Mouse (Mus musculus): ENCODE results near the gene Usp2. TPM values are rescaled to one million over a fixed set of nuclear protein-coding genes. Genes with fewer than 3 reads are reported as not detected.

Gene Usp2
- total and polyA plus RNA-seq, 3 experiments = 73.8 to 206 (median 75.8) TPM

DNA sequence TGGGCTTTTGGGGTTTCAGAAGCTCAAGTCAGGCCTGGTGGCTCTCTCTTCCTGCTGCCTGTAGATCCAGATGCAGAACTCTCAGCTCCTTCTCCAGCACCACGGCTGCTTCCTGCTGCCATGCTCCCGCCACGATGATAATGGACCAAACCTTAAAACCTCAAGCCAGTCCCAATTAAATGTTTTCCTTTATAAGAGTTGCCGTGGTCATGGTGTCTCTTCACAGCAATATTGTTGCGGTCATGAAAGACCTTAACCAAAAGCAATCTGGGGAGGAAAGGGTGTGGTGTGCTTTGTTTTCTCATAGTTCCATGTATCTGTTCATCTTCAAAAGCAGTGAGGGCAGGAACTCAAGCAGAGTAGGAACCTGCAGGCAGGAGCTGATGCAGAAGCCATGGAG is 29.7 kb upstream of the Usp2 start:
- TF ChIP-seq POLR2A (IDR thresholded peaks at IDR 0.05; ENCODE audit: insufficient read depth, low read depth, low read length) = no peak
- TF ChIP-seq CTCF (IDR thresholded peaks at IDR 0.05) = no peak
- TF ChIP-seq EP300 (IDR thresholded peaks at IDR 0.05; ENCODE audit: insufficient read depth, low read depth, low read length) = no peak
- intact Hi-C loops (cut with DNase I) = no loop called here
- DNase-seq = no peak
- Histone ChIP-seq H3K9ac (ENCODE audit: low read depth, low read length) (no peak overlapping the region), H3K36me3 (ENCODE audit: control insufficient read depth, insufficient read depth, low read length) (no peaks in the 10 kb centered on the region), H3K27me3 (ENCODE audit: control insufficient read depth, insufficient read depth, low read length) (no peaks in the 10 kb centered on the region), H3K79me2 (replicated peaks; ENCODE audit: control insufficient read depth, insufficient read depth, low read length) (no peaks in the 10 kb centered on the region), H3K27ac (no peak overlapping the region), H3K4me1 (ENCODE audit: control insufficient read depth, insufficient read depth, low read length) (no peaks in the 10 kb centered on the region), H3K4me3 (no peak overlapping the region)
- 84% methylated on average over 5 of the region's 5 CpGs for WGBS

DNA sequence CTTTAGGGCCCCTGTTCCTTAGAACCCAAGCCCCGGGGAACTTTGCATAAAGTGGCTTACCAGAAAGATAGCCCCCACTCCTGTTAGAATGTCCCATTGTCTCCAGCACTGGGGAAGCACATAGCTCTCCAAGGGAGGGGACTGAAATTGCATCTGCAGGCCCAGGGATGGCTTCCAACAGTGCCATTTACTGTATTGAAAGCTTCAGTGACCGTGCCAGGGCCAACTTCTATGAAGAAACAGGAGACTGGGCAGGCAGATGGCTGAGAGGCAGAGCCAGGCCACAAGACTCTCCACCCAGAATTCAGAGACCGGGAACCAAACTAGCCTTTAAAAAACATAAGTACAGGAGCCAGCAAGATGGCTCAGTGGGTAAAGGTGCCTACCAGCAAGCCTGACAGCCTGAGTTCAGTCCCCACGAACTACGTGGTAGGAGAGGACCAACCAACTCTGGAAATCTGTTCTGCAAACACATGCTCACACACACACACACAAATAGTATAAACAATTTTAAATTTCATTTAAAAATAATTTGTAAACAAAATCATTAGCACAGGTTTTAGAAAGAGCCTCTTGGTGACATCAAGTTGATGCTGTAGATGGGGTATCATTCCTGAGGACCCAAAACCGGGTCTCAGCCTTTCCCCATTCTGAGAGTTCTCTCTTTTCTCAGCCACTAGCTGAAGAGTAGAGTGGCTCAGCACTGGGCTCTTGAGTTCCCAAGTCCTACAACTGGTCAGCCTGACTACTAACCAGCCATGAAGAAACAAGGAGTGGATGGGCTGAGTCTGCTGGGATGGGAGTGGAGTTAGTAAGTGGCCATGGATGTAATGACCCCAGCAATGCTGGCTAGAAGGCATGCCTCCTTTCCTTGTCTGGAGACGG is 25.1 kb upstream of the Usp2 start:
- Histone ChIP-seq H3K4me3 (no peak overlapping the region), H3K4me1 (ENCODE audit: control insufficient read depth, insufficient read depth, low read length) (no peaks in the 10 kb centered on the region), H3K9ac (ENCODE audit: low read depth, low read length) (no peak overlapping the region), H3K36me3 (ENCODE audit: control insufficient read depth, insufficient read depth, low read length) (no peaks in the 10 kb centered on the region), H3K79me2 (replicated peaks; ENCODE audit: control insufficient read depth, insufficient read depth, low read length) (no peaks in the 10 kb centered on the region), H3K27ac (no peak overlapping the region), H3K27me3 (ENCODE audit: control insufficient read depth, insufficient read depth, low read length) (peaks cover 5% of the 10 kb centered on the region; the same call in 1 of the 2 replicates)
- TF ChIP-seq CTCF (IDR thresholded peaks at IDR 0.05) (no peak), EP300 (IDR thresholded peaks at IDR 0.05; ENCODE audit: insufficient read depth, low read depth, low read length) (no peak), POLR2A (IDR thresholded peaks at IDR 0.05; ENCODE audit: insufficient read depth, low read depth, low read length) (no peak)
- intact Hi-C loops (cut with DNase I) = no loop called here
- no peak for DNase-seq
- 86% methylated on average over 7 of the region's 7 CpGs for WGBS

DNA sequence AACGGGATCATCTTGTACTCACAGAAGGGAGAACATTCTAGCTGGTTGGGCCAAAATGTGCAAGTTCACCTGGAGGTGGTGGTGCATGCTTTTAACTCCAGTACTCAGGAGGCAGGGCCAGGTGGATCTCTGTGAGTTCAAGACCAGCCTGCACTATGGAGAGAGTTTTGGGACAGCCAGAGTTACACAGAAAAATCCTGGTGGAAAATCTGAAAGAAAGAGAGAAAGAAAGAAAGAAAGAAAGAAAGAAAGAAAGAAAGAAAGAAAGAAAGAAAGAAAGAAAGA is 24.5 kb upstream of the Usp2 start:
- Histone ChIP-seq H3K4me1 (ENCODE audit: control insufficient read depth, insufficient read depth, low read length) (no peaks in the 10 kb centered on the region), H3K9ac (ENCODE audit: low read depth, low read length) (no peak overlapping the region), H3K27ac (no peak overlapping the region), H3K79me2 (replicated peaks; ENCODE audit: control insufficient read depth, insufficient read depth, low read length) (no peaks in the 10 kb centered on the region), H3K27me3 (ENCODE audit: control insufficient read depth, insufficient read depth, low read length) (peaks cover 5% of the 10 kb centered on the region; the same call in 1 of the 2 replicates), H3K36me3 (ENCODE audit: control insufficient read depth, insufficient read depth, low read length) (no peaks in the 10 kb centered on the region), H3K4me3 (no peak overlapping the region)
- intact Hi-C loops (cut with DNase I) = no loop called here
- no peak for DNase-seq
- 93% methylated on average over 1 of the region's 1 CpGs for WGBS
- no peak for TF ChIP-seq CTCF (IDR thresholded peaks at IDR 0.05)

DNA sequence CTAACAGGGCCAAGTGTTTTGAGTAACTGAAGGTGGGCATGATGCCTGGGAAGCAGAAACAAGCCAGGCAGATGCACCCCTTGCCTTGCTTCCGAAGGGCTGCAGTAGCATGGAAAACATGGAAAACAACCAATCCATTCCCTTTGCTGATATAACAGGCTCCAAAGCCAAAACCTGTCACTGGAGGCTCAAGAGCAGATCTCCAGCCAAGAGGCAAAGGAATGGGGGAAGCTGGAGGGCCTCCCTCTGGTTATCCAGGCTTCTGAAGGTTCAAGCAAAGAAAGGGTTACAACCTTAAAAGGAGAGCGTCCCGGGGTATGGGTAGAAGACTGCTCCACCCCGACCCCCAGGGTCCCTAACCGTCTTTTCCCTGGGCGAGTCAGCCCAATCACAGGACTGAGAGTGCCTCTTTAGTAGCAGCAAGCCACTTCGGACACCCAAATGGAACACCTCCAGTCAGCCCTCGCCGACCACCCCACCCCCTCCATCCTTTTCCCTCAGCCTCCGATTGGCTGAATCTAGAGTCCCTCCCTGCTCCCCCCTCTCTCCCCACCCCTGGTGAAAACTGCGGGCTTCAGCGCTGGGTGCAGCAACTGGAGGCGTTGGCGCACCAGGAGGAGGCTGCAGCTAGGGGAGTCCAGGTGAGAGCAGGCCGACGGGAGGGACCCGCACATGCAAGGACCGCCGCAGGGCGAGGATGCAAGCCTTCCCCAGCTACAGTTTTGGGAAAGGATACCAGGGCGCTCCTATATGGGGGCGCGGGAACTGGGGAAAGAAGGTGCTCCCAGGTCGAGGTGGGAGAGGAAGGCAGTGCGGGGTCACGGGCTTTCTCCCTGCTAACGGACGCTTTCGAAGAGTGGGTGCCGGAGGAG is 23.7 kb upstream of the Usp2 start, which contains the start of gene Thy1:
Gene Thy1 (plus strand): TSS at position 549 of the 872 bp plus-strand sequence.
- Histone ChIP-seq H3K36me3 (ENCODE audit: control insufficient read depth, insufficient read depth, low read length) (no peaks in the 10 kb centered on the region), H3K27ac (peak within 1 kb of the TSS; percentile 33), H3K79me2 (replicated peaks; ENCODE audit: control insufficient read depth, insufficient read depth, low read length) (no peaks in the 10 kb centered on the region), H3K4me3 (peak within 1 kb of the TSS; percentile 37), H3K9ac (ENCODE audit: low read depth, low read length) (peak within 1 kb of the TSS; percentile 21; the same call in 1 of the 2 replicates), H3K4me1 (ENCODE audit: control insufficient read depth, insufficient read depth, low read length) (no peaks in the 10 kb centered on the region), H3K27me3 (ENCODE audit: control insufficient read depth, insufficient read depth, low read length) (peaks cover 5% of the 10 kb centered on the region; the same call in 1 of the 2 replicates)
- 0 out of 2 replicates have a peak, but pooled peaks have one; percentile 35 for TF ChIP-seq POLR2A (IDR thresholded peaks at IDR 0.05; ENCODE audit: insufficient read depth, low read depth, low read length)
- TF ChIP-seq CTCF (IDR thresholded peaks at IDR 0.05) = no peak
- intact Hi-C loops (cut with DNase I) = no loop called here
- DNase-seq = peak; percentile 48 to 57
- WGBS = 4% methylated on average over 30 of the region's 30 CpGs

DNA sequence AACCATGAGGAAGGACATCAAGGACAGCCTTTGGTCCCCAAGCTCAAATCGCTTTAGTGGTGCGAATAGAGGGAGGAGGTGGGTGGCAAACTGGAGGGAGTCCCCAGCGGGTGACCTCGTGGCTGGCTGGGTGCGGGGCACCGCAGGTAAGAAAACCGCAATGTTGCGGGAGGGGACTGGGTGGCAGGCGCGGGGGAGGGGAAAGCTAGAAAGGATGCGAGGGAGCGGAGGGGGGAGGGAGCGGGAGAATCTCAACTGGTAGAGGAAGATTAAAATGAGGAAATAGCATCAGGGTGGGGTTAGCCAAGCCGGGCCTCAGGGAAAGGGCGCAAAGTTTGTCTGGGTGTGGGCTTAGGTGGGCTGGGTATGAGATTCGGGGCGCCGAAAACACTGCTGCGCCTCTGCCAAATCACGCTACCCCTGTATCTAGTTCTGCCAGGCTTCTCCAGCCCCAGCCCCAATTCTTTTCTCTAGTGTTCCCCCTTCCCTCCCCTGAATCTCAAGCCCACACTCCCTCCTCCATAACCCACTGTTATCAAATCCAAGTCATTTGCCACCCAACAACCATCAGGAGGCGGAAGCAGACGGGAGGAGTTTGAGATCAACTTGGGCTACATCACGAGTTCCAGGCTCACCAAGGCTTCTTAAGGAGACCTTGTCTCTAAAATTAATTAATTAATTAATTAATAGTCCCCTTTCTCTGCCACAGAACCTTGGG is 23.0 kb upstream of the Usp2 start:
- Histone ChIP-seq H3K4me1 (ENCODE audit: control insufficient read depth, insufficient read depth, low read length) (no peaks in the 10 kb centered on the region), H3K27ac (peak overlapping the region; percentile 20; the same call in 1 of the 2 replicates), H3K4me3 (peak overlapping the region; percentile 37), H3K27me3 (ENCODE audit: control insufficient read depth, insufficient read depth, low read length) (peaks cover 5% of the 10 kb centered on the region; the same call in 1 of the 2 replicates), H3K79me2 (replicated peaks; ENCODE audit: control insufficient read depth, insufficient read depth, low read length) (no peaks in the 10 kb centered on the region), H3K9ac (ENCODE audit: low read depth, low read length) (peak overlapping the region; percentile 21; the same call in 1 of the 2 replicates), H3K36me3 (ENCODE audit: control insufficient read depth, insufficient read depth, low read length) (no peaks in the 10 kb centered on the region)
- peak in 1 of 2 experiments; percentile 35 for DNase-seq
- intact Hi-C loops (cut with DNase I) = no loop called here
- no peak for TF ChIP-seq EP300 (IDR thresholded peaks at IDR 0.05; ENCODE audit: insufficient read depth, low read depth, low read length)
- no peak for TF ChIP-seq CTCF (IDR thresholded peaks at IDR 0.05)
- TF ChIP-seq POLR2A (IDR thresholded peaks at IDR 0.05; ENCODE audit: insufficient read depth, low read depth, low read length) = no peak
- WGBS = 5% methylated on average over 23 of the region's 23 CpGs
